Mouse (Mus musculus): Measurements from ENCODE around the gene Sergef.
"Not testable (repeated sequence)": the region's sequence is repeated elsewhere in the genome, so short reads cannot be mapped to it uniquely, and the experiment has no call there.

Gene Sergef

GRCm38 (mm10) chr7:46639692-46640031 lies at the start of gene Sergef:
Sergef (minus strand) TSS chr7:46639807.
- peak; percentile 82 for DNase-seq

- no peak for DNase-seq
Observed at GRCm38 (mm10) chr7:46686827-46687226, 47.2 kb upstream of the Sergef start.

GRCm38 (mm10) chr7:46680732-46681131 lies 41.1 kb upstream of the Sergef start:
- DNase-seq: no peak

GRCm38 (mm10) chr7:46679044-46679443 lies 39.4 kb upstream of the Sergef start:
- DNase-seq: not testable (repeated sequence)

- no peak for DNase-seq
Observed at GRCm38 (mm10) chr7:46678417-46678816, 38.8 kb upstream of the Sergef start.

- DNase-seq: no peak
Observed at GRCm38 (mm10) chr7:46676808-46677360, 37.3 kb upstream of the Sergef start.

- DNase-seq: no peak
Observed at GRCm38 (mm10) chr7:46675886-46676285, 36.3 kb upstream of the Sergef start.

- DNase-seq: no peak
Observed at GRCm38 (mm10) chr7:46675061-46675460, 35.5 kb upstream of the Sergef start.

GRCm38 (mm10) chr7:46672160-46672672 lies 32.6 kb upstream of the Sergef start, which contains the start of gene Tph1:
Tph1 (minus strand) TSS chr7:46672537.
- no peak for DNase-seq

GRCm38 (mm10) chr7:46667256-46667655 lies 27.6 kb upstream of the Sergef start:
- peak; percentile 22 for DNase-seq

- peak; percentile 34 for DNase-seq
Observed at GRCm38 (mm10) chr7:46665236-46665635, 25.6 kb upstream of the Sergef start.

- DNase-seq: no peak
Observed at GRCm38 (mm10) chr7:46661591-46662090, 22.0 kb upstream of the Sergef start.

- no peak for DNase-seq
Observed at GRCm38 (mm10) chr7:46652279-46652678, 12.7 kb upstream of the Sergef start.

GRCm38 (mm10) chr7:46650231-46650630 lies 10.6 kb upstream of the Sergef start:
- DNase-seq: not testable (repeated sequence)

GRCm38 (mm10) chr7:46648431-46649140 lies 9.0 kb upstream of the Sergef start:
- DNase-seq: no peak

GRCm38 (mm10) chr7:46643172-46643571 lies 3.6 kb upstream of the Sergef start:
- DNase-seq: peak; percentile 23

- no peak for DNase-seq
Observed at GRCm38 (mm10) chr7:46640062-46640461, 455 bp upstream of the Sergef start.

- DNase-seq: no peak
Observed at GRCm38 (mm10) chr7:46638889-46639691, 517 bp downstream of the Sergef start.

- DNase-seq: no peak
Observed at GRCm38 (mm10) chr7:46628375-46628975, 11.1 kb downstream of the Sergef start.

GRCm38 (mm10) chr7:46623979-46624378 lies 15.6 kb downstream of the Sergef start:
- no peak for DNase-seq

GRCm38 (mm10) chr7:46618416-46619110 lies 21.0 kb downstream of the Sergef start:
- DNase-seq: no peak

GRCm38 (mm10) chr7:46616429-46617005 lies 23.1 kb downstream of the Sergef start:
- no peak for DNase-seq
